Mouse (Mus musculus) cerebellum, postnatal 10 days (tissue): ENCODE results near the gene Elob.

ENCODE experiments used
- DNase-seq, 2 experiments: peaks; one replicate each; pipeline ENCODE4 v3.0.0; 2021; ENCODE audit warnings: mixed read lengths in 2 of 2

Elob gene

GRCm38 (mm10) chr17:23823614-23824013, 5.3 kb downstream of the Elob start:
- DNase-seq = peak in 1 of 2 experiments; percentile 13

DNA sequence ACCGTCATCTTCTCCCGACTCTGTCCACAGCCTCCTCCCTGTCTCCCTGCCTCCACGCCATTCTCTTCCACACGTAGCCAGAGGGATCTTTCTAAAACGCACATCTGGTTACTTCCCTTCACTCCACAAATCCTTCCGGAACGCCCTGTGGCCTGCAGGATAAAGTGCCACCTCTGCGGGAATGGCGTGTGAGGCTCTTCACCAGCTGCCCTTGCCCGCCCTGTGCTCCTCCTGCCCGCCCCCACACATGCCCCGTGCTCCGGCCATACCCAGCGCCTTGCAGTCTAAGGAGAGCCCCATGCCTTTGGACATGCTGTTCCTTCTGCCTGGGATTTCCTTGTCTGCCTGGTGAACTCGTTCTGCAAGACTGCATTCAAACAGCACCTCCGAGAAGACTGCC, 5.9 kb downstream of the Elob start:
- peak in 1 of 2 experiments; percentile 11 for DNase-seq

- peak in 1 of 2 experiments; percentile 22 for DNase-seq
Measured at GRCm38 (mm10) chr17:23822094-23822493, 6.8 kb downstream of the Elob start.

DNA sequence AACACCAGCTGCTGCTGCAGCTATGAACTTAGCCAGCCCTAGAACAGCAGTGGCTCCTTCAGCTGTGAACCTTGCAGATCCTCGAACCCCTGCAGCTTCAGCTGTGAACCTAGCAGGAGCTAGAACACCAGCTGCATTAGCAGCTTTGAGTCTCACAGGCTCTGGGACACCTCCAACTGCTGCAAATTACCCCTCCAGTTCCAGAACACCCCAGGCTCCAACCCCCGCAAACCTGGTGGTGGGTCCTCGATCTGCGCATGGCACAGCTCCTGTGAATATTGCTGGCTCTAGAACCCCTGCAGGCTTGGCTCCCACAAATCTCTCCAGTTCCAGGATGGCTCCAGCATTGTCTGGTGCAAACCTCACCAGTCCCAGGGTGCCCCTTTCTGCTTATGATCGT, 8.2 kb downstream of the Elob start:
- DNase-seq = peak in 1 of 2 experiments; percentile 21

DNA sequence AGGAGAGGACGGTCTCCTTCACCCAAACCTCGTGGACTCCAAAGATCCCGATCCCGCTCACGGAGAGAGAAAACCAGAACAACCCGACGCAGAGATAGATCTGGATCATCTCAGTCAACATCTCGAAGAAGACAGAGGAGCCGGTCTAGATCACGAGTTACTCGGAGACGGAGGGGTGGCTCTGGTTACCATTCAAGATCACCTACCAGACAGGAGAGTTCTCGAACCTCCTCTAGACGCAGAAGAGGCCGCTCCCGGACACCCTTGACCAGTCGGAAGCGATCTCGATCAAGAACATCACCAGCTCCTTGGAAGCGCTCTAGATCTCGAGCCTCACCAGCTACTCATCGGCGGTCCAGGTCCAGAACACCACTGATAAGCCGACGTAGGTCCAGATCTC, 9.7 kb downstream of the Elob start:
- peak in 1 of 2 experiments; percentile 17 for DNase-seq

GRCm38 (mm10) chr17:23818579-23818978, 10.4 kb downstream of the Elob start:
- peak in 1 of 2 experiments; percentile 15 for DNase-seq

- DNase-seq = peak in 1 of 2 experiments; percentile 13
Measured at GRCm38 (mm10) chr17:23815641-23816040, 13.3 kb downstream of the Elob start.

- DNase-seq = no peak
Measured at GRCm38 (mm10) chr17:23807918-23808317, 21.0 kb downstream of the Elob start.

GRCm38 (mm10) chr17:23806867-23807266, 22.1 kb downstream of the Elob start:
- peak in 1 of 2 experiments; percentile 55 for DNase-seq

- DNase-seq = no peak
Measured at GRCm38 (mm10) chr17:23804426-23805085, 24.4 kb downstream of the Elob start.

GRCm38 (mm10) chr17:23803366-23804041, 25.4 kb downstream of the Elob start:
- peak; percentile 95 for DNase-seq

DNA sequence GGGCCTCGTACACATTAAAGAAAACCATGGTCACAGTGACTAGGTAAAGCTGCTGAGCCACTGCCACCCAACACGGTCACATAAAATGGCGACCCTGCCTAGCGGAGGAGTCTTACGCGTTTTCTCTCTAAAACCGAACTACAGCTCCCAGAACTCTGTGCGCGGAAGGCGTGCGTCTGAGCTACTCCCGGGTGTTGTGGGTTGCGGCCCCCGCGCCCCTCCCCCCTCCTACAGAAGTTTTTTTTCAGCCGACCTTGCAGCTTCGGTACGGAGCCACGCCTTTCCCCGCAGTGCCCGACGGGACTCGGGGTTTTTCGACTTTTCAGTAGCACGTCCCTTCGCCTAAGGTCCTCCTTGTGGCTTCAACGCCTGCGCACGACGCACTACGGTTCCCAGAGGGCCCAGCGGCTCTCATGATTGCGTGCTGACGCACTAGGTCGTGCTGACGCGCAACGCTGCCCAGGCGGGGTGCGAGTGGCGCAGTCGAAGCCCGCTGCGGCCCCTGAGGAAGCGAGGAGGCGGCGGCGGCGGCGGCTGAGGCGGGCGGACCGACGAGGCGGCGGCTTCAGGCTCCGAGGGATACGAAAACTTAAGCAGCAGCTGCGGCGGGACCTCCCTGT, 26.1 kb downstream of the Elob start:
- DNase-seq = peak; percentile 98 to 99

DNA sequence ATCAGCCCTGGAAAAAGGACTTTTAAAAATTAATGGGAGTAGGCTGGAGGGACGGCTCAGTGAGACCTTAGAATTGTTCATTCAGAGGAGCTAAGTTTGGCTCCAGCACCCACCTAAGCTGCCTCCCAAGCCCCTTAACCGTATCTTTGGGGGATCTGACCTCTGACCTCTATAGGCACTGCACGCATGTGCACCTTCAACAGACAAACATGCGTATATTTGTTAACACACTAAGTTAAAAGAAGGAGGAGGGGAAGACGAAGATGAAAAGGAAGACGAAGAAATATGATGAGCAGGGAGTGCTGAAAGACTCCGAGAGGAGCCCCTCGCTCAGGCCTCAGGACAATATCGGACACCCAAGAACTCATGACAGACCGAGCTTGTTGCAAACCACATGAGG, 27.3 kb downstream of the Elob start:
- no peak for DNase-seq

DNA sequence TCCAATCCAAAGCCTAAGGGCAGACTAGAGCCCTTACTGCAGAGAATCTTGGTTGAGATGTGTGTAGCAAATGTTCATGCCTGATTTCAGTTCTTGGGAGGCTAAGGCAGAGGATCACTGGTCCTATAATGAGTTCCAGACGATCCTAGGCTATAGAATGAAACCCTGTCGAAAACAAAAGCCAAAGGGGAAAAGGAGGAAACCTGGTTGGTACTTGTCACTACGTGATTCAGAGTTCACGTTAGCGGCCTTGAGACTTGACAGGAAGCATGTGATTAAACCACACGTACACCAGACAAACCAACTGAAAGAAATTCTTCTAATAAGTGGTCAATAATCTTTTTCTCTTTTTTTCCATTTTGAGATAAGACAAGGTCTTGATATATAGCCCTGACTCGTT, 31.6 kb downstream of the Elob start:
- DNase-seq = no peak

DNA sequence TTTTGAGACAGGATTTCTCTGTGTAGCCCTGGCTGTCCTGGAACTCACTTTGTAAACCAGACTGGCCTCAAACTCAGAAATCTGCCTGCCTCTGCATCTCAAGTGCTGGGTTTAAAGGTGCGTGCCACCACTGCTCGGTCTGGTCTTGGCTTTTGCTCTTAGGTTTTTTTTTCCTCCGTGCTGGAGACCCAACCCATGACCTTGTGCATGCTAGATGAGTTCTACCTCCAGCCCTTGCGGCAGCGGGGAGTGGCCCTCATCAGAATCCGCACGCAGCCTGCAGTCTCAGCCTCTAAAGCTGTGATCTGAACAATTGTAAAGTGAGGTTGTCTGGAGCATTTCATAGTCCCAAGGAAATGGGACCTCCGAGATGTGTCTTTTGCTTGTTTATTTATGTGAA, 33.6 kb downstream of the Elob start:
- no peak for DNase-seq

- peak in 1 of 2 experiments; percentile 22 for DNase-seq
Measured at GRCm38 (mm10) chr17:23791079-23791357, 37.9 kb downstream of the Elob start.

DNA sequence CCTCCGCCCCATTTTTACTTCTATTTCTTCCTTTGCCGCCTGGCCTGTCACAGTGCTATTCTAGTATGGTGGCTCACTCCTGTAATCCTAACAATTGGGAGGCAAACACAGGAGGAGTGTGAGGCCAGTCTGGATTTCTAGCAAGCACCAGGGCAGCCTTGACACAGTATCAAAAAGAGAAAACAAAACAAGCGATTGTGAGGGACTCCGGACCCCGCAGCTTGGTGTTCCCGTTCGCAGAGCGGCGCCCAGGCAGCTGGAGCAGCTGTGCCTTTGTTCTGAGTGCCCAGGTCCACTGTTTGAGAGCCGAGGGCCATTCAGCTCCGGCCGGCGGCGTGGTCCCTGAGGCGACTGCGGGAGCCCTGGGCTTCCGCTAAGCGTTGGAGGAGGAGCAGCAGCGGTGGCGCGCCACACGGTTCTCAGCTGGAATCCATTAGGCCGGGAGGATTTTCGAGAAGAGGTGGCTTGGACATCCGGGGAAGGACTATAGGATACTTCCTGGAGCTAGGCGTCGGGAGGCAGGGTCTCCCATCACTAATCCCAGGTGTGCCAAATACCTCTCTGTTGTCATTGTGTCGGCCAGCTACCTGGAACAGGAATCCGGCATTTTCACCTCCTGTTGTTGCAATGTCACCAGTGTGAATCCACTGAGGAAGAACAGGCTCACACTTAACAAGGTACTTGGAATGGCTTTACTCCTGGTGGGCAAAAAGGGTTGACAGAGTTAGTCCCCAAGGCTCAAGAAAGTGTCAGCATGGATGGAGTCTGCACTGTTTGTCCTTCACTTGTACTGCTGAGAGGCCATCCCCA, 38.5 kb downstream of the Elob start, which contains the start of gene Srrm2:
Gene Srrm2 (plus strand): TSS at position 264 of the 810 bp plus-strand sequence.
- DNase-seq = peak; percentile 68 to 71

GRCm38 (mm10) chr17:23789749-23790268, 39.1 kb downstream of the Elob start:
- DNase-seq = no peak

GRCm38 (mm10) chr17:23788973-23789372, 40.0 kb downstream of the Elob start:
- DNase-seq = no peak

GRCm38 (mm10) chr17:23786510-23786931, 42.4 kb downstream of the Elob start:
- peak; percentile 59 to 71 for DNase-seq

DNA sequence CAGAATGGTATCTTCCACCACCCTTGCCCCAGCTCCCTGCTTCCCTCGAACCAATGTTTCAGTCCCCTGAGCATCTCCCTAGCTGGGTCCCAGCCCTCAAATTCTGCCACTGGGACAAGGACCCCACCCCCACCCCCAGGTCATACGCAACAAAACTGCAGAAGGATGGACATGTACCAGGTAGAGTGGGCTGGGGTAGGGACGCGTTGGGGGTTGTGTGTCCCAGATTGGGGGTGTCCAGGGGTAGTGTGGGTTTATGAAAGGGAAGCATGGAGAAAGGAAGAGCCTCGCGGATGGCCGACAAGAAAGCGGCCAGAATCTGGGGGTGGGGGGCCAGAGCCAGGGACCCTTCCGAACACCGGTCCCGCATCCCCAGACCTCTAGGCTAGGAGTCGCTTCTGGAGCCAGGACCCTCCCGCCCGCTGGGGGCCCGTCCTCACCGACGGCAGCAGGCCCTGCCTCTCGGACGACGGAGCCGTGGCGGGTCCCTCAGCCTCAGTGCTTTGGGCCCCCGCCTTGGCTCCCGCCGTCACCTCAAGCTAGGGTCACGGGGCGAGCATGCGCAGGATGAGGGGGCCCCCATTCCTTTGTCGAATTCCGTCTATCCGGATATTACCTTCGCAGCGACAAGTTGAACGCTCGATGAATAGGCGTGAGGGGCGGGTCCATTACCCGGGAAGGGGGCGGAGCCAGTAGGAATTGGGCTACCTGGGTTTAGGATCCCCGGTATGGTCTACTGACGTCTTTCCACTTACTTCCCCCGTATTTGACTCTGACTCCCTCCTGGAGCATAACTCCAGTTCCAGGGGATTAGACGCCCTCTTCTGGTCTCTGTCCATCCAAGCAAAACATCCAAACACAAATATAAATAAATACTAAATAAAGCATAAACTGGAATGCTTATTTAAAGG, 43.1 kb downstream of the Elob start, which contains the start of gene Flywch2:
Gene Flywch2 (minus strand): TSS at position 521 of the 911 bp plus-strand sequence.
- peak; percentile 96 to 97 for DNase-seq

DNA sequence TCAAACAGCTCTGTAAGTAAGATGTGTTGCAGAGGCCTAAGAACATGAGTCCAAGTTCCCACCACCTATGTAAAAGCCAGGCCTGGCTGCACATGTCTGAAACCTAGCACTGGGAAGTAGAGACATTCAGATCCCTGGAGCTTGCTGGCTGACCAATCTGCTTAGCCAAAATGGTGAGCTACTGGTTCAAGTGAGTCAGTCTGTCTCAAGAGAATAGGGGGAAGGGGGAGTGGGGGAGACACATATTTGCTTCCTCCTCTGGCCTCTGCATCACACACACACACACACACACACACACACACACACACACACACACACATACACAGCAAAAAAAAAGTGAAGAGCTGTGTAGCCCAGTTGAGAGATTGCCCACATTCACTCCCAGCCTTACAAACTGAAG, 45.6 kb downstream of the Elob start:
- no peak for DNase-seq
